Mouse (Mus musculus) sigmoid colon, adult 10 weeks (tissue): Measurements from ENCODE around the gene Mup3. TPM values are rescaled to one million over a fixed set of nuclear protein-coding genes. Genes with fewer than 3 reads are reported as not detected.

Source experiments
- polyA plus RNA-seq: library from polyadenylated mRNA; stranded (reverse); fragments of 350-450 nt; fragmentation: Illumina TruSeq; extraction: RNeasy Lipid Tissue Mini Kit (QIAGEN cat#74804); gene quantifications from one replicate; pipeline ENCODE4 v1.2.3, GENCODE M21; 2014; ENCODE audit warnings: low read depth, low replicate concordance

The Mup3 gene
- not detected for polyA plus RNA-seq

GRCm38 (mm10) chr4:62087241-62087640 lies at the start of gene Mup3:
TSS of gene Mup3 (minus strand) at chr4:62087342.

GRCm38 (mm10) chr4:62054058-62054457 lies 33.1 kb downstream of the Mup3 start, which contains the start of gene Mup20:
TSS of gene Mup20 (minus strand) at chr4:62054158.

Other genes starting within 250 kb of the Mup3 start
- not detected for gene Mup20, start 33.2 kb downstream of the Mup3 start, polyA plus RNA-seq
- gene Mup21, start 63.5 kb upstream of the Mup3 start, polyA plus RNA-seq: not detected
- 43.4 TPM for gene Zfp37, start 143.7 kb upstream of the Mup3 start, polyA plus RNA-seq
- gene Slc31a2, start 175.2 kb upstream of the Mup3 start, polyA plus RNA-seq: 8.1 TPM